Mouse (Mus musculus) embryonic facial prominence, embryonic 10.5 days (tissue): ENCODE results near the gene Sis. TPM values are rescaled to one million over a fixed set of nuclear protein-coding genes. Genes with fewer than 3 reads are reported as not detected.

Experiments used
- polyA plus RNA-seq: library from polyadenylated mRNA; unstranded; fragments of >200 nt; fragmentation: Nextera tagmentation; extraction: Ambion mirVana; gene quantifications from 2 replicates; pipeline ENCODE4 v1.2.1, GENCODE M21; 2016

Gene Sis
- polyA plus RNA-seq, 1 experiment from 2014 or later, result not detected

Other genes starting within 250 kb of the Sis start
- gene Slitrk3, start 89.9 kb upstream of the Sis start, polyA plus RNA-seq, result 0.22 and 0.24 TPM in 2 replicates